Mouse (Mus musculus) gastrocnemius, adult 2 months (tissue): ENCODE results near the gene Rcc1l. TPM values are rescaled to one million over a fixed set of nuclear protein-coding genes. Genes with fewer than 3 reads are reported as not detected.
A peak's percentile ranks its signal among the peaks of the same experiment; 100 is the strongest.

Source experiments
- DNase-seq: peaks from one replicate; pipeline ENCODE4 v3.0.0; 2022
- H3K27ac ChIP-seq: fragments of 200-600 bp; 2 replicates; pipeline ENCODE4 v1.8.1; 2022; ENCODE audit warnings: mild to moderate bottlenecking
- H3K4me3 ChIP-seq: fragments of 200-600 bp; 2 replicates; pipeline ENCODE4 v1.8.1; 2022; ENCODE audit warnings: mild to moderate bottlenecking, moderate library complexity
- CTCF ChIP-seq: fragments of 200-600 bp; IDR thresholded peaks from 2 replicates; pipeline ENCODE4 v1.8.1; 2022; ENCODE audit warnings: antibody characterized with exemption, mild to moderate bottlenecking, moderate library complexity
- intact Hi-C: fragments of 180-260 bp; cut with DNase I; formaldehyde crosslinking; loops from one replicate; pipeline ENCODE4 v1.15.1; 2025
- total RNA-seq, 2 experiments: library from RNA; stranded (reverse); gene quantifications; 2 replicates each; pipeline ENCODE4 v1.2.3; 2021

Gene Rcc1l
- total RNA-seq, 2 experiments from 2014 or later: 24.1 to 25.1 TPM

DNA sequence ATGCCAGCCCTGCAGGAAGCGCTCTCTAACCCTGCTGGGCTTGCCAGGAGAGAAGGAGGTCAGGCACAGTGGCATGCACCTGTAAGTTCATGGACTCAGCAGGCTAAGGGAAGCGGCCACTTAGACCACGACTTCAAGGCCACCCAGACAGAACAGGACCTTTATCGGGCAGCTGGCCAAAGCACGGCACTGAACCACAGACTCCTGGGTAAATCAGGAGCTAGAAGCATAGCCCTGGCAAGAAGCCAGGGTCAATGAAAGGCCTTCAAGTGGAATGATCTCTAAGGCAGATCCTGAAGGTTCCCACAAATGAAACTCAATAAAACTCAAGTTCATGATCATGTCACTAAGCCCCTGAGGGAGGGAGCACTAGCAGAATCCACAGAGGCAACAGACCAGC lies 11.9 kb downstream of the Rcc1l start:
- H3K4me3 ChIP-seq: no peak overlapping the region
- no peak for TF ChIP-seq CTCF
- H3K27ac ChIP-seq: no peak overlapping the region
- no peak for DNase-seq
- intact Hi-C loops: no loop called here

DNA sequence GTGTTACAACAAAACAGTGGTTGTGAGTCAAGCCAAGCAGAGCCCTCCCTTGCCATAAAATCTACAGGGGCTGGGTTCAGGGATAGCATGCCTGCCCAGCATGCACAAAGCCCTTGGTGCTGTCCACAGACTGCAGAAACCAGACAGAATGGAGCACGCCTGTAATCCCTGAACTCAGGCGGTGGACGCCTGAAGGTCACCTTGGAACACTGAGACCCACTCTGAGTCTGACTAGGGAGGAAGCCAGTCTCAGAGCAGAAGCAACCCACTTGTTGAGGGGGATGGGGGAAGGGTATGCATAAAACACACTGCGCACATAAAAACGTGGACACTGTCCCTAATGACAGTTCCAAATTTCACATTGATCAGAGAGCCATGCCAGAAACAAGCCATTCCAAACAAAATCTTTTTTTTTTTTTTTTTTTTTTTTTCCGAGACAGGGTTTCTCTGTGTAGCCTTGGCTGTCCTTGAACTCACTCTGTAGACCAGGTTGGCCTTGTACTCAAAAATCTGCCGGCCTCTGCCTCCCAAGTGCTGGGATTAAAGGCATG lies 20.6 kb downstream of the Rcc1l start:
- no peak overlapping the region for H3K4me3 ChIP-seq
- TF ChIP-seq CTCF: no peak
- no peak for DNase-seq
- intact Hi-C loops: no loop called here
- H3K27ac ChIP-seq: peak overlapping the region; percentile 24; the same call in 1 of the 2 replicates

DNA sequence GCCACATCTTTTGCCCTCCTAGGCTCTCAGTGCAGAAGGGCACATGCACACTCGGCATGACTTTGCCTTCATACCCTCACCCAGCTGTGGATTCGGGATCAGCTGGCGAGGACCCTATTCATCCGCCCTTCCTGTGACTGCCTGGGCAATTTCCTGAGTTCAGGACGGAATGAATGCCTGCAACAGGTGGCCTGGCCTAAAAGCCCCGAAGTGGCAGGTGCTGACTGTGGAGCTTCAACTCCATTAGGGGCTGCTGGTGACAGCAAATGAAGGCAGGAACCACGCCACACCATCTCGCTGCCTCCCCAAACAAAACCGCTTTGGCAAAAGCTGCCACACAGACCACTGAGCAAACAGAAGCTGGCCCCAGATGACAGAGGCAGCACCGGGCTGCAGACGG lies 24.7 kb downstream of the Rcc1l start:
- no peak for DNase-seq
- no peak overlapping the region for H3K4me3 ChIP-seq
- intact Hi-C loops: no loop called here
- no peak for TF ChIP-seq CTCF
- H3K27ac ChIP-seq: no peak overlapping the region

DNA sequence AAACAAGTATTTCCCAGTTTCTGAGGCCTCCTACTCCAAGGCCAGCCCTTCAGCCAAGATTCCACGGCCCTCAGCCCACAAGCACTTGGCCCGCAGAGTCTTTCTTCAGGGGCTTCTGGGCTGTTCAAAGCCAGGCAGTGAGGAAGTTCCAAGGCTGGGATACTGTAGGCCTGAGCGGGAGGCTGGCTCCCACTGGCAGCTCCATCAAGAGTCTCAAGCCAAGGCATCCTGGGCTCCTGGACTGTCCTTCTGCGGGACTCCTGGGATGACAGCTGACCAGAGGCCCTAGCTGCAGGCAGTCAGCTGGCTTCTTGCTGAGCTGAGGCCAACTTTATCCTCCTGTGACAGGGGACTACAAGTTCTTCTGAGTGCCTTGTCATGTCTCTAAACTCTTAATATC lies 28.4 kb downstream of the Rcc1l start:
- peak; percentile 53 for DNase-seq
- intact Hi-C loops: no loop called here
- H3K4me3 ChIP-seq: no peak overlapping the region
- no peak for TF ChIP-seq CTCF
- H3K27ac ChIP-seq: peak overlapping the region; percentile 56

DNA sequence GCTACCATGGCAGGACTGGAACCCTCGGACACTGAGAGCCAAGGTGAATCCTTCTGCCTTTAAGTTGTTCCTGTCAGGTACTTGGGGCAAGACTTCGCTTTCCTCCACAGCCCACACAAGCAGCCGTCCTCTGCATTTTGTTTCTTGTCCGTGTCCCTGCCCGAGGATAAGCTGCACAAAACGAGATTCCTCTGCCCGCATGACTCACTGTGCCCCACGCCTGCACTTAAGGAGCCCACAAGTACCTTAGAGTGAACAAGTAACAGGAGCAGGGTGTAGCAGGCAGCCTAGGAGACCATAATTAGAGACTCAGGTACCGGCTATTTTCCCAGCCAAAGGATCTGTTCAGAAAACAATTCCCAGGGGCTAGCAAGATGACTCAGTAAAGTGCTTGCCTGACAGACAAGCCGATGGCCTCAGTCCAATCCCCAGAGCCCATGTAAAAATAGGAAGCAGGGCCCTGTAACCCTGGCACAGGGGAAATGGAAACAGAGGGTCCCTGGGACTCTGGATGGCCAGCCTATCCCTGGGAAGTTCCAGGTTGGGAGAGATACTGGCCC lies 29.3 kb downstream of the Rcc1l start:
- no peak overlapping the region for H3K4me3 ChIP-seq
- no peak for TF ChIP-seq CTCF
- H3K27ac ChIP-seq: peak overlapping the region; percentile 56
- no peak for DNase-seq
- intact Hi-C loops: no loop called here

DNA sequence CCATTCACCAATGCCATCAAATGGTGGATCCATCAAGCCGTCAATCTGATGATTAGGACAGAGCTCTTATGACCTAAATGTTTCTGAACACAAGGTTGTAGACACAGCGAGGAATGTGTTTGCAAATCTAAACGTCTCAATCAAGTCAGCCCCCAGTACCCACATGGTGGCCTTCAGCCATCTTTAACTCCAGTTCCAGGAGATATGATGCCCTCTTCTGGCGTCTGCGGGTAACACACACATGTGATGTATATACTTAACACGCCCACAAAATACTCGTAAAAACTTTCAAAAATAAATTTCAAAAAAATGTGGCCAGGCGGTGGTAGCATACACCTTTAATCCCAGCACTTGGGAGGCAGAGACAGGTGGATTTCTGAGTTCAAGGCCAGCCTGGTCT lies 31.6 kb downstream of the Rcc1l start:
- no peak for DNase-seq
- no peak overlapping the region for H3K4me3 ChIP-seq
- intact Hi-C loops: no loop called here
- H3K27ac ChIP-seq: no peak overlapping the region
- TF ChIP-seq CTCF: peak; percentile 1; the same call in 1 of the 2 replicates

DNA sequence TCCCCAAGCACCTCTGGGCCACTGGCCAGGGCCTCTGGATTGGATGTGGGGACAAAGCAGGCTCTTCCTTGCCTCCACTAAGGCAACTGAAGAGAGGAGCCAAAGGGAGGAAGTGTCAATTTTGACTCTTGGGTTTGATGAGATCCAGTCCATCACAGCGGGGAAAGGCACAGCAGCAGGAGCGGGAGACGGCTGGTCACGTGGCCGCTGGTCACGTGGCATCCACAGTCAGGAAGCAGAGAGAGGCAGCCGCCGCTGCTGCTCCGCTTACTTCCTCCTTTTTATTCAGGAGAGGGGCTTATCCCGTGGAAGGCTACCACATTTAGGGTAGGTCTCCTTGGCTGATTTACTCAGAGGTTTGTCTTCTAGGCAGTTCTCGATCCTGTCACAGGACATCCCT lies 34.2 kb downstream of the Rcc1l start:
- TF ChIP-seq CTCF: no peak
- intact Hi-C loops: no loop called here

DNA sequence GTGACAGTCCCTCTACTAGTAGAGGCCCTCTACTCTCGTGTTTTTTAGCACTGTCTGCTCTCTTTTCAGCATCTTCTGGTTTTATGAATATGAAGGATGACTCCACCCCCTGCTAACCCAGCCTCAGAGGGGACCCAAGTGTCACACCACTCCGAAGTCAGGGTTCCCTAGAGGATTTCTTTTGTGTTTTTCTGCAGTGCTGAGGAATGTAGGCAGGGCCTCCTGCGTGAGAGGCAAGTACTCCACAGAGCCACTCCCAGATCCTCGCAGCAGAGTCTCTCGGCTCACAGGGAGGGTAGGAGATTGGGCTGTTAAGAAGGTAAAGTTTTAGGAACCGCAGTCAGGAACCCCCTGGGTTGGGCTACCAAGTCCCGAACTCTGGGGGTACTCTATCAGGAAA lies 35.3 kb downstream of the Rcc1l start:
- Histone ChIP-seq H3K27ac (no peak overlapping the region), H3K4me3 (no peak overlapping the region)
- DNase-seq: no peak
- intact Hi-C loops: no loop called here
- no peak for TF ChIP-seq CTCF

More for the DNA sequence above, 34.2 kb downstream of the Rcc1l start:
- no peak overlapping the region for H3K4me3 ChIP-seq
- no peak for DNase-seq
- no peak overlapping the region for H3K27ac ChIP-seq

DNA sequence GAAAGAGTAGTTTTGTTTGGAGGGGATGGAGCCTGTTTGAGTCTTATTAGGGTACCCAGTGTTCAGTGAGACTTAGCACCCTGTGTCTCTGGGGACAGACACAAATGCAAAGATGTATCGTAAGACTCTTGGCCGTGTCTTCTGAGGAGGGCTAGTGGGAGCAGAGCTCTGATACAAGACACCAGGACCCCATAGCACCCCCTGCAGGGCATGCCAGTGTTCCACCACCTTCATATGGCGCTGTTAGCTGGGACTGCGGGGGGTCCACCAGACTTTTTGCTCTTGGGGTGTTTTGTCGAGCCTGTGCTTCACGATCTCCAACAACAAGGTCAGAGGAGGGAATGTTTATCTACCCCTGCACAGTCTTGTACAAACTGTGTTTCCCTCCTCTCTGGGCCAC lies 37.1 kb downstream of the Rcc1l start:
- DNase-seq: no peak
- H3K4me3 ChIP-seq: no peak overlapping the region
- H3K27ac ChIP-seq: no peak overlapping the region
- peak; percentile 32; the same call in 1 of the 2 replicates for TF ChIP-seq CTCF
- intact Hi-C loops: no loop called here

DNA sequence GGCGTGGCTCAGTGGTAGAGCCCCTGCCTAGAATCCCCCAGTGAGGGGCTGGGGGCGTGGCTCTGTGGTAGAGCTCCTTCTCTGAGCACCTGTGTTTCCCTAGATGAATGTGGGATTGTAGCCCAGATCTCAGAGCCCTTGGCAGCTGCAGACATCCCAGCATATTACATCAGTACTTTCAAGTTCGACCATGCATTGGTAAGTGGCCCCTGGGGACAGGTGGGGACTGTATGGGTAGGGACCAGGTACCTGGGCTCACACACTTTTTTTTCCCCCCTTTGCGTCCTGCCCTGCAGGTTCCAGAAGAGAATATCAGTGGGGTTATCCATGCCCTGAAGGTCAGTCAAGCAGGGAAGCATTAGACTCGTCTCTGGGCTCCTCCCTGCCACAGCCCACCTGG lies 38.6 kb downstream of the Rcc1l start:
- H3K4me3 ChIP-seq: no peak overlapping the region
- DNase-seq: no peak
- TF ChIP-seq CTCF: no peak
- no peak overlapping the region for H3K27ac ChIP-seq
- intact Hi-C loops: no loop called here

DNA sequence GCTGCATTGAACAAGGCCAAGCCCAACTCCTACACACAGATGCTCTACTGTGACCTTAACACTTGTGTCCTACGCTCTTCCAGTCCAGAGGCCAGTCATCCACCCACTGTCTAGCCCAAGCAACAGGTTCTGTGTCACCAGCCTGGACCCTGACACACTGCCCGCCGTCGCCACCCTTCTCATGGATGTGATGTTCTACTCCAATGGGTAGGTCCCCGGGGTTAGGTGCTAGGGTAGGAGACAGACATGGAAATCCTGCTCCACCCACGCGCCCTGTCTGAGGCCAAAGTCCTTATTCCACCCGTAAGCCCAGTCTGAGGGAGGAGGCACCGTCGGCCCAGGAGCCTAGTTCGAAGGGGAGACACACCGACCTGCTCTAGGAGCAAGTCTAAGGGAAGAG lies 40.6 kb downstream of the Rcc1l start:
- intact Hi-C loops: no loop called here
- no peak for DNase-seq
- H3K27ac ChIP-seq: no peak overlapping the region

DNA sequence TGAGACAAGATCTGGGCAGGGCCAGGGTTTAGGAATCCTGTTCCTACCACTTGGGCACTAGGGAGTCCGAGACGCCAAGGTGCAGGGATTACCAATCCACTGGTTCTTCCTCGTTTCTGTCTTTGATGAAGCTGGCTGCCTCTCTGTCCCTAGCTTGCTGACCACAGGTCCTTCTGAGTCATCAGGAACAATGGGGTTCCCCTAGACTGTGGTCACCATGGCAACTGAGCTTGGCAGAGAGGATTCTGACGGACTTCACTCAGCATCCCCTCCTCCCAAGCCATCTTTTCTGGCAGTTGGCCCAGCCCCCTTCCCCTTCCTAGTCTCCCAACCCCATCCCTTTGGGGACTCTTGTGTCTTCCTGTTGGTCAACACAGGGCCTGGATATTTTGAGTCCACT lies 45.0 kb downstream of the Rcc1l start:
- DNase-seq: no peak
- intact Hi-C loops: no loop called here
- Histone ChIP-seq H3K27ac (no peak overlapping the region), H3K4me3 (no peak overlapping the region)
- no peak for TF ChIP-seq CTCF

More for the DNA sequence above, 40.6 kb downstream of the Rcc1l start:
- no peak for TF ChIP-seq CTCF
- no peak overlapping the region for H3K4me3 ChIP-seq

DNA sequence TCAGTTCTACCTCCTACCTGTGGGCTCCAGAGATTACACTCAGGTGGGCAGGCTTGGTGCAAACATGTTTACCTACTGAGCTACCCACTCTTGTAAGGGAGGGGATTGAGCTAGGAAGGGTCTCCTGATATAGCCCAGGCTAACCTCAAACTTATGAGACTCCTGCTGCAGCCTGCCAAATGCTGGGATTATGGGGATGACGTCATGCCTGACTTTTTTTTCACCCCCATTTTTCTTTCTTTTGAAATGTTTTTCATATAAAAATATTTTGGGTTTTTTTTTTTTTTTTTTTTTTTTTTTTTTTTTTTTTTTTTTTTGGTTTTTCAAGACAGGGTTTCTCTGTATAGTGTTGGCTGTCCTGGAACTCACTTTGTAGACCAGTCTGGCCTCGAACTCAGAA lies 50.3 kb downstream of the Rcc1l start:
- Histone ChIP-seq H3K4me3 (no peak overlapping the region), H3K27ac (peak overlapping the region; percentile 94; the same call in 1 of the 2 replicates)
- TF ChIP-seq CTCF: no peak
- no peak for DNase-seq
- intact Hi-C loops: no loop called here

DNA sequence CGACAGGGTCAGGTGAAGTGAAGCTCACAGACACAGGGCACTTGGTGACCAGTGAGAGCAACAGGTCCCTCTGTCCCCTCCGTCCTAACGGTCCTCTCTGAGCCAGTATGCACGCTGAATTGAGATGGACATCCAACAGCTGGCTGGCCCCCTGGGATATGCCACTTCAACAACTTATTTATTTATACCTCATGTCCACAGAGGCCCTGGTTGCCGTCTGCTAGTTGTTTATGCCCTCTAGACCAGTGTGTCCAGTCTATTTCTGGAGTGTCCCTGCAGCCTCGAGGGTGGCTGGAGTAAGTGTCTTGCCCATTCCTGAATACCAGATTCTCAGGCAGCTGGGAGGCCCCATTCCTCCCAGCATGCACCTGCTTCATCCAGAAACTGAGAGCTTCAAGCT lies 52.7 kb downstream of the Rcc1l start:
- peak; percentile 82 for DNase-seq
- Histone ChIP-seq H3K4me3 (no peak overlapping the region), H3K27ac (peak overlapping the region; percentile 94)
- intact Hi-C loops: no loop called here
- no peak for TF ChIP-seq CTCF
